Comparison of ENCODE assay signal across 24 mouse cellular contexts in the genomic region with DNA sequence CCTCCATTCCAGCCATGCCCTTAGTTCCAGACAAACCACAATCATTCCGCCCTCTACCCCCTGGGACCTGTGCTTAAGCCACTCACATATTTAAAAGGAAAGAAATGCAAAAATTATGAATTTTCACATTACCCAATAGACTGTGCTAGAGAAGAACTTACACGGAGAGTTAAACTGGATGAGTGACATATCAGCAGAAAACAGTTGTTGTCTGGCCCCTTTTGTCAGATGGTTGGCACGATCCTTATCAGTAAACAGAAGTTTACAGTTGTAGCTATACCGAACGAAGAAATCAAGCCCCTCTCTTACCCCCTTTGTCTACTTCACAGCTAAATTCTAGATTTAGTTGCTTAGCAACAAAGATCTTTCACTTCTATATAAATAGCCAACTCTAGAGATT. TPM values are rescaled to one million over a fixed set of nuclear protein-coding genes. Genes with fewer than 3 reads are reported as not detected.
DNase-seq lines count a peak whose midpoint lies in the region; ATAC-seq and TF ChIP-seq lines count a peak whose summit lies in the region.
"Had no signal": no experiment of that assay in that cellular context is flagged by ENCODE, and none has a peak within 500 bp of the region (broad histone marks: within the 10 kb centered on the region; RNA-seq: fewer than 3 reads in every experiment).

No protein-coding gene starts in this region.

- no peaks in the 10 kb centered on the region for H3K9me3 ChIP-seq in forebrain, postnatal 0 days (ENCODE audit: low read length)
- H3K9me3 ChIP-seq in forebrain, embryonic 10.5 days: no peaks in the 10 kb centered on the region
- H3K9me3 ChIP-seq in liver, embryonic 13.5 days (replicated peaks): no peaks in the 10 kb centered on the region
- H3K9me3 ChIP-seq: embryonic facial prominence, embryonic 10.5 days; embryonic facial prominence, embryonic 13.5 days; hindbrain, embryonic 12.5 days; hindbrain, embryonic 15.5 days had no signal

- no peaks in the 10 kb centered on the region for H3K4me1 ChIP-seq in forebrain, postnatal 0 days (ENCODE audit: insufficient read depth)
- no peaks in the 10 kb centered on the region for H3K4me1 ChIP-seq in forebrain, embryonic 10.5 days
- H3K4me1 ChIP-seq in testis, adult 2 months (ENCODE audit: control insufficient read depth, insufficient read depth, low read length): no peaks in the 10 kb centered on the region
- H3K4me1 ChIP-seq in liver, embryonic 13.5 days (replicated peaks): peaks cover 10% of the 10 kb centered on the region
- H3K4me1 ChIP-seq: embryonic facial prominence, embryonic 10.5 days; embryonic facial prominence, embryonic 13.5 days; hindbrain, embryonic 12.5 days; hindbrain, embryonic 15.5 days had no signal

- 66% methylated on average over 5 of the region's 5 CpGs for WGBS in forebrain, postnatal 0 days
- 92% methylated on average over 5 of the region's 5 CpGs for WGBS in forebrain, embryonic 10.5 days
- WGBS in liver, embryonic 13.5 days (ENCODE audit: insufficient replicate concordance): 32% methylated on average over 5 of the region's 5 CpGs

- no peak overlapping the region for H3K4me3 ChIP-seq in forebrain, postnatal 0 days (ENCODE audit: low read depth, low read length)
- H3K4me3 ChIP-seq in forebrain, embryonic 10.5 days: no peak overlapping the region
- H3K4me3 ChIP-seq in testis, adult 2 months (ENCODE audit: control insufficient read depth, low read depth, low read length): peak overlapping the region; percentile 57; the same call in 1 of the 2 replicates
- H3K4me3 ChIP-seq in liver, embryonic 13.5 days (replicated peaks): no peak overlapping the region
- H3K4me3 ChIP-seq: embryonic facial prominence, embryonic 10.5 days; embryonic facial prominence, embryonic 13.5 days; erythroblast, embryonic 14.5 days; gastrocnemius, adult 2 months; hindbrain, embryonic 12.5 days; hindbrain, embryonic 15.5 days had no signal

- no peak for ATAC-seq in forebrain, postnatal 0 days
- peak; percentile 57; the same call in 1 of the 2 replicates for ATAC-seq in liver, embryonic 13.5 days (ENCODE audit: low read depth)
- peak; percentile 68; the same call in 1 of the 2 replicates for ATAC-seq in megakaryocyte-erythroid progenitor cell, adult 5-6 weeks (replicated peaks; ENCODE audit: low FRiP score, low TSS enrichment, poor library complexity, severe bottlenecking)
- no peak for ATAC-seq in frontal cortex, adult (ENCODE audit: low TSS enrichment)
- ATAC-seq: forebrain, embryonic 14.5 days had no signal

- TF ChIP-seq POLR2A in testis, adult 2 months (IDR thresholded peaks at IDR 0.05; ENCODE audit: control insufficient read depth, low read depth, low read length): no peak

- no peak overlapping the region for H3K4me2 ChIP-seq in forebrain, postnatal 0 days (ENCODE audit: low read depth)
- H3K4me2 ChIP-seq in liver, embryonic 13.5 days: peak overlapping the region; percentile 21; the same call in 1 of the 2 replicates
- H3K4me2 ChIP-seq: embryonic facial prominence, embryonic 13.5 days; heart, embryonic 11.5 days; hindbrain, embryonic 12.5 days; hindbrain, embryonic 15.5 days had no signal

- H3K9ac ChIP-seq in forebrain, postnatal 0 days: no peak overlapping the region
- no peak overlapping the region for H3K9ac ChIP-seq in liver, embryonic 13.5 days
- H3K9ac ChIP-seq: embryonic facial prominence, embryonic 13.5 days; hindbrain, embryonic 12.5 days; hindbrain, embryonic 15.5 days had no signal

- peak; percentile 7 for DNase-seq in forebrain, postnatal 0 days
- no peak for DNase-seq in forebrain, embryonic 10.5 days (ENCODE audit: extremely low spot score, low spot score)
- DNase-seq in testis, postnatal 14 days (ENCODE audit: low spot score): no peak
- DNase-seq in liver, embryonic 13.5 days: no peak
- no peak for DNase-seq in yolk sac, embryonic 10.5 days (ENCODE audit: low spot score)
- DNase-seq: adrenal gland, adult 2 months; adrenal gland, postnatal 14 days; cerebellum, adult 18-20 months; cerebellum, adult 9-11 months; cerebellum, postnatal 25 days; embryo, embryonic 11 days; gastrocnemius, adult 2 months; gastrocnemius, postnatal 14 days; heart, adult 11 months had no signal

- no peak overlapping the region for H3K27ac ChIP-seq in forebrain, postnatal 0 days (ENCODE audit: low read depth, low read length)
- H3K27ac ChIP-seq in forebrain, embryonic 10.5 days: no peak overlapping the region
- no peak overlapping the region for H3K27ac ChIP-seq in testis, adult 2 months (ENCODE audit: control insufficient read depth, insufficient read depth, low read depth, low read length)
- H3K27ac ChIP-seq in liver, embryonic 13.5 days: no peak overlapping the region
- H3K27ac ChIP-seq: embryonic facial prominence, embryonic 10.5 days; embryonic facial prominence, embryonic 13.5 days; gastrocnemius, adult 2 months; hindbrain, embryonic 12.5 days; hindbrain, embryonic 15.5 days had no signal

- H3K36me3 ChIP-seq in forebrain, postnatal 0 days (ENCODE audit: insufficient read depth): peaks cover 4% of the 10 kb centered on the region; the same call in 1 of the 2 replicates
- peaks cover 30% of the 10 kb centered on the region for H3K36me3 ChIP-seq in forebrain, embryonic 10.5 days (replicated peaks)
- no peaks in the 10 kb centered on the region for H3K36me3 ChIP-seq in testis, adult 2 months (ENCODE audit: control insufficient read depth, insufficient read depth, low read length)
- H3K36me3 ChIP-seq in liver, embryonic 13.5 days: peaks cover 17% of the 10 kb centered on the region

- TF ChIP-seq CTCF in forebrain, postnatal 0 days (IDR thresholded peaks at IDR 0.05; ENCODE audit: low read depth): no peak
- no peak for TF ChIP-seq CTCF in testis, adult 2 months (IDR thresholded peaks at IDR 0.05; ENCODE audit: control insufficient read depth, insufficient read depth, insufficient replicate concordance, low read depth, low read length)

- H3K27me3 ChIP-seq in forebrain, postnatal 0 days (ENCODE audit: insufficient read depth, low read length): no peaks in the 10 kb centered on the region
- H3K27me3 ChIP-seq in forebrain, embryonic 10.5 days (ENCODE audit: poor library complexity, severe bottlenecking): no peaks in the 10 kb centered on the region
- no peaks in the 10 kb centered on the region for H3K27me3 ChIP-seq in testis, adult 2 months (ENCODE audit: control insufficient read depth, insufficient read depth, low read length)
- H3K27me3 ChIP-seq in liver, embryonic 13.5 days: no peaks in the 10 kb centered on the region
- H3K27me3 ChIP-seq: embryonic facial prominence, embryonic 13.5 days; hindbrain, embryonic 12.5 days; hindbrain, embryonic 15.5 days had no signal

RNA-seq across cellular contexts. Expression of gene Adam21, which starts 0.3 kb away (rescaled TPM):
- total RNA-seq in forebrain, postnatal 0 days (2014; rRNA removed): 1.2 and 1.4 TPM in 2 replicates
- polyA plus RNA-seq in forebrain, postnatal 0 days (2015; fragmentation: Nextera tagmentation; extraction: Ambion mirVana): 0.31 and 0.38 TPM in 2 replicates
- 0.25 and 0.41 TPM in 2 replicates for polyA plus RNA-seq in forebrain, embryonic 10.5 days (2016; fragmentation: Nextera tagmentation; extraction: Ambion mirVana)
- polyA plus RNA-seq in testis, adult 2 months (2012; rRNA removed): 9.0 and 13.7 TPM in 2 replicates
- polyA plus RNA-seq in liver, embryonic 13.5 days (2015; fragmentation: Nextera tagmentation; extraction: Ambion mirVana): not detected in 2 replicates
- total RNA-seq in megakaryocyte-erythroid progenitor cell, adult 5-6 weeks (2014; fragmentation: Nextera tagmentation): not detected in 2 replicates
- total RNA-seq in megakaryocyte-erythroid progenitor cell, adult 5-6 weeks (2017): not detected in 2 replicates
- total RNA-seq: adrenal gland, adult 2 months; adrenal gland, postnatal 14 days; gastrocnemius, adult 2 months; gastrocnemius, postnatal 14 days had no signal
- polyA plus RNA-seq: adrenal gland, adult 2 months; erythroblast, embryonic 14.5 days had no signal

RNA-seq across cellular contexts. Expression of gene Med6, which starts 26.9 kb away (rescaled TPM):
- 33.9 and 43.2 TPM in 2 replicates for total RNA-seq in forebrain, postnatal 0 days (2014; rRNA removed)
- polyA plus RNA-seq in forebrain, postnatal 0 days (2015; fragmentation: Nextera tagmentation; extraction: Ambion mirVana): 34.6 and 39.3 TPM in 2 replicates
- polyA plus RNA-seq in forebrain, embryonic 10.5 days (2016; fragmentation: Nextera tagmentation; extraction: Ambion mirVana): 84.1 and 88.5 TPM in 2 replicates
- polyA plus RNA-seq in testis, adult 2 months (2012; rRNA removed): 8.7 and 12.4 TPM in 2 replicates
- polyA plus RNA-seq in liver, embryonic 13.5 days (2015; fragmentation: Nextera tagmentation; extraction: Ambion mirVana): 43.2 and 46.9 TPM in 2 replicates
- total RNA-seq in megakaryocyte-erythroid progenitor cell, adult 5-6 weeks (2014; fragmentation: Nextera tagmentation): 37.6 and 44.1 TPM in 2 replicates
- 80.8 and 91.1 TPM in 2 replicates for total RNA-seq in megakaryocyte-erythroid progenitor cell, adult 5-6 weeks (2017)

RNA-seq across cellular contexts. Expression of gene Synj2bp, which starts 35.2 kb away (rescaled TPM):
- 20.4 and 22.5 TPM in 2 replicates for total RNA-seq in forebrain, postnatal 0 days (2014; rRNA removed)
- polyA plus RNA-seq in forebrain, postnatal 0 days (2015; fragmentation: Nextera tagmentation; extraction: Ambion mirVana): 8.5 and 16.3 TPM in 2 replicates
- 34.3 and 35.4 TPM in 2 replicates for polyA plus RNA-seq in forebrain, embryonic 10.5 days (2016; fragmentation: Nextera tagmentation; extraction: Ambion mirVana)
- polyA plus RNA-seq in testis, adult 2 months (2012; rRNA removed): 67.9 and 84.7 TPM in 2 replicates
- polyA plus RNA-seq in liver, embryonic 13.5 days (2015; fragmentation: Nextera tagmentation; extraction: Ambion mirVana): 16.3 and 18.3 TPM in 2 replicates
- total RNA-seq in megakaryocyte-erythroid progenitor cell, adult 5-6 weeks (2014; fragmentation: Nextera tagmentation): 18.4 and 34.7 TPM in 2 replicates
- total RNA-seq in megakaryocyte-erythroid progenitor cell, adult 5-6 weeks (2017): 43.6 and 48.1 TPM in 2 replicates

RNA-seq across cellular contexts. Expression of gene Gm20498, which starts 35.2 kb away (rescaled TPM):
- 30.2 and 34.7 TPM in 2 replicates for total RNA-seq in forebrain, postnatal 0 days (2014; rRNA removed)
- polyA plus RNA-seq in forebrain, postnatal 0 days (2015; fragmentation: Nextera tagmentation; extraction: Ambion mirVana): 39.2 and 39.7 TPM in 2 replicates
- polyA plus RNA-seq in forebrain, embryonic 10.5 days (2016; fragmentation: Nextera tagmentation; extraction: Ambion mirVana): 24.8 and 27.1 TPM in 2 replicates
- polyA plus RNA-seq in testis, adult 2 months (2012; rRNA removed): 40.6 and 45.4 TPM in 2 replicates
- 13.2 and 15.8 TPM in 2 replicates for polyA plus RNA-seq in liver, embryonic 13.5 days (2015; fragmentation: Nextera tagmentation; extraction: Ambion mirVana)
- total RNA-seq in megakaryocyte-erythroid progenitor cell, adult 5-6 weeks (2014; fragmentation: Nextera tagmentation): 9.7 and 18.7 TPM in 2 replicates
- total RNA-seq in megakaryocyte-erythroid progenitor cell, adult 5-6 weeks (2017): 57.2 and 72.9 TPM in 2 replicates

Comparison
In these comparisons a context has a peak if more than half of its experiments do, and no peak if none do; other contexts are left out.
1. ATAC-seq: peak in liver, embryonic 13.5 days (single experiment) and megakaryocyte-erythroid progenitor cell, adult 5-6 weeks (single experiment); none in forebrain, postnatal 0 days (single experiment) and frontal cortex, adult (single experiment).